Mouse (Mus musculus) lung, adult 2 months (tissue): ENCODE measurements at regions not wholly inside any gene's neighbourhood (a gene's known extent, or its start where the extent isn't known, plus 50 kb on each side); places are given as distances from the start of the nearest gene placed in this dataset.

Experiments used
- CTCF ChIP-seq: fragments of 200-500 bp; IDR thresholded peaks from 2 replicates; pipeline ENCODE4 v1.5.1; 2011; ENCODE audit warnings: mild to moderate bottlenecking, low read length, control low read depth; ENCODE audit not compliant: insufficient read depth
- POLR2A ChIP-seq: fragments of 200-500 bp; IDR thresholded peaks from 2 replicates; pipeline ENCODE4 v1.6.1; 2011; ENCODE audit warnings: low read depth, mild to moderate bottlenecking, control low read depth, low read length, borderline replicate concordance; ENCODE audit errors: extremely low read depth

DNA sequence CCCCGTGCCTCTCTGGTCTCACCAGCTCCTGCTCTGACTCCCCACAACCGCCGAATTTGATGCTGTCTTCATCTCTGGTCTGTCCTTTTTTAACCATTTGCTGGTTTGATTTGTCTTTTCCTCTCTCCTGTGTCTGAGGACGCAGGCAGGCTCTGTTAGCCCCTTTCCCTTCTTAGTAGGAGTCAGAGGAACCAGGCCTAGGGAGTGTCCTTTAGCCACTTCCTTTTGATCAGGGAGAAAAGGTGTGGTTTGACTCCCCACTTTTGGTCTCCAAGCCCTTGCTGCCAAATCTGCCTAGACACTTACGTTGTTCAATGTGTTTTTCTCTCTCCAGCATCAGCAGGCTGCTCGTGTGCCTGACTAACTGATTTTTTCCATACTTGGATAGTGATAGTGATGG, 120.5 kb downstream of the Lrrc30 start:
- TF ChIP-seq POLR2A, result no peak
- no peak for TF ChIP-seq CTCF
